Mouse (Mus musculus): ENCODE measurements at regions not wholly inside any gene's neighbourhood (a gene's known extent, or its start where the extent isn't known, plus 50 kb on each side); places are given as distances from the start of the nearest gene placed in this dataset.

DNA sequence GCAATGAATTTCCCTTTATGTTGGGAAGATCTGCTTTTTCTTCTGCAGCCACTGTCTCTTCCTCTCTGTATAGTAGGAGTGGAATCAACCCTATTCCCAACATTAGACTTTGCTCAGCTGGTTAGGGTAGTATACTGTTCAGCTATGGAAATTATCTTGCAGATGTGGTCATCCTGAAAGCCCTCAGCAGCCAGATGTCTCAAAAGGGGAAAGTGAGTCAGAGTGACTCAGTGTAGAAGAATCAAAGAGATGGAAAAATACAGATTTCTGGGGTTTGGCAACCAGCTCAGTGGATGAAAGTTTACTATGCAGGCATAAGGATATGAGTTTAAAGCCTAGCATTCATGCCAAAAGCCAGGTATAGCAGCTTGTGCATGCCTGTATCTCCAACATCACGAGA is 300.9 kb upstream of the Nmur2 start:
- no peak overlapping the region for H3K4me3 ChIP-seq
- no peak overlapping the region for H3K9ac ChIP-seq (replicated peaks)
- H3K27ac ChIP-seq (replicated peaks) = 0 out of 2 replicates have a peak overlapping the region, but pooled peaks have one; percentile 25
- no peaks in the 10 kb centered on the region for H3K9me3 ChIP-seq
- no peak for ATAC-seq (replicated peaks)
- no peaks in the 10 kb centered on the region for H3K4me1 ChIP-seq
- H3K4me2 ChIP-seq (replicated peaks) = no peak overlapping the region
- 74% methylated on average over 1 of the region's 1 CpGs for WGBS
- no peaks in the 10 kb centered on the region for H3K27me3 ChIP-seq
- H3K36me3 ChIP-seq = no peaks in the 10 kb centered on the region

DNA sequence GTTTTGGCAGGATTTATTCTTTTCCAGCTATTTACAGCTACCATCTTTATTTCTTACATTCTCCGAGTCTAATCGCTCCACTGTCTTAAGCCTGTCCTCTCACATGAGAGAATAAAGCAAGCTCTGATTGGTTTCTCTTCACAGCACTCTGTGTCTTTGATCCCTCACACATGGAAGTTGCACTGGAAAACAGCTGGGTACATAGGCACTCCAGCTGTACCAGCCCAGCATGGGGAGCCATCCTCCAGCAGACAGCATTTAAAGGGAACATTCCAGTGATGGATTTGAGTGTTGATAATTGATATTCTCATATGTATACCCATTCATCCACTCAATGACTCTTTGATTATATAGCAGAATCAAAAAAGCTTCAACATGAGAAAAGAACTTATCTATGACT is 300.2 kb upstream of the Nmur2 start:
- no peaks in the 10 kb centered on the region for H3K9me3 ChIP-seq
- no peaks in the 10 kb centered on the region for H3K36me3 ChIP-seq
- H3K27me3 ChIP-seq = no peaks in the 10 kb centered on the region
- no peak overlapping the region for H3K4me3 ChIP-seq
- 57% methylated on average over 2 of the region's 2 CpGs for WGBS
- H3K4me1 ChIP-seq = no peaks in the 10 kb centered on the region
- no peak overlapping the region for H3K4me2 ChIP-seq (replicated peaks)
- H3K27ac ChIP-seq (replicated peaks) = peak overlapping the region; percentile 8; the same call in 1 of the 2 replicates
- no peak overlapping the region for H3K9ac ChIP-seq (replicated peaks)
- ATAC-seq (replicated peaks) = no peak

DNA sequence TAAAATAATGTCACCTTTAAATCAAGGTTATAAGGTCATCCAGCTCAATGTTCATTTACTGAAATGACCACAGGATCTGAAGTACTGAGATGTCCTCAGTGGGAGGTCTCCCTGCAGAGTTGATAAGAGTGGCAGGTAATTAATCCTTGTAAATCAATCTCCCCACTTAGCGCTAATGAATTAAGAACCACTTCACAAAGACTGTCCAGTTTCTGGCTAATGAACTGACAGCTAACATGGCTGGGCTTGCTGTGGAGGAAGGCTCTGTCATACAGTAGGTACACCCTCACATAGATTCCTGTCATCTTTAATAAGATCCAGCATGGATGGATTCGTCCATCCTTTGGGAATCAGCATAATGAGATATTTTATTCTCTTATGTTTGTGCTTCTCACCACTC is 297.7 kb upstream of the Nmur2 start:
- Histone ChIP-seq H3K9me3 (no peaks in the 10 kb centered on the region), H3K27me3 (no peaks in the 10 kb centered on the region), H3K27ac (replicated peaks) (no peak overlapping the region), H3K4me1 (no peaks in the 10 kb centered on the region), H3K4me3 (no peak overlapping the region), H3K4me2 (replicated peaks) (no peak overlapping the region), H3K9ac (replicated peaks) (no peak overlapping the region), H3K36me3 (no peaks in the 10 kb centered on the region)
- WGBS = 61% methylated on average over 2 of the region's 2 CpGs
- ATAC-seq (replicated peaks) = no peak

DNA sequence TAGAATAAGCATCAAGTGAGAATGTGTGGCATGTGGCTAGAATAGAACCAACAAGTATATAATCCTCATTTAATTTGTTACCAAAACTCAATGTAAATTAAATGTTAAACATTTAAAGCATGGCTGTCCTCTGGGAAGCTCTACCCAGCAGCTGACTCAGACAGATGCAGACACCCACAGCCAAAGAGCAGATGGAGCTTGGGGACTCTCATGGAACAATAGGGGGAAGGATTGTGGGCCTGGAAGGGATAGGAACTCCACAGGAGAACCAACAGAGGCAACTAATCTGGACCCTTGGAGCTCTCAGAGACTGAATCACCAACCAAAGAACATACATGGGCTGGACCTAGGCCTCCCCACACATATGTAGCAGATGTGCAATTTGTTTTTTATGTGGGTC is 295.1 kb upstream of the Nmur2 start:
- no peak overlapping the region for H3K4me3 ChIP-seq
- H3K9me3 ChIP-seq = no peaks in the 10 kb centered on the region
- no peaks in the 10 kb centered on the region for H3K4me1 ChIP-seq
- H3K27me3 ChIP-seq = no peaks in the 10 kb centered on the region
- H3K4me2 ChIP-seq (replicated peaks) = no peak overlapping the region
- H3K9ac ChIP-seq (replicated peaks) = no peak overlapping the region
- H3K27ac ChIP-seq (replicated peaks) = no peak overlapping the region
- ATAC-seq (replicated peaks) = no peak
- H3K36me3 ChIP-seq = no peaks in the 10 kb centered on the region

- no peaks in the 10 kb centered on the region for H3K36me3 ChIP-seq
- no peak overlapping the region for H3K4me2 ChIP-seq (replicated peaks)
- H3K9me3 ChIP-seq = no peaks in the 10 kb centered on the region
- no peak overlapping the region for H3K4me3 ChIP-seq
- no peak overlapping the region for H3K9ac ChIP-seq (replicated peaks)
- ATAC-seq (replicated peaks) = no peak
- no peaks in the 10 kb centered on the region for H3K4me1 ChIP-seq
- H3K27me3 ChIP-seq = no peaks in the 10 kb centered on the region
- 91% methylated on average over 3 of the region's 3 CpGs for WGBS
- H3K27ac ChIP-seq (replicated peaks) = no peak overlapping the region
Observed at GRCm38 (mm10) chr11:56320293-56320692, 279.5 kb upstream of the Nmur2 start.

DNA sequence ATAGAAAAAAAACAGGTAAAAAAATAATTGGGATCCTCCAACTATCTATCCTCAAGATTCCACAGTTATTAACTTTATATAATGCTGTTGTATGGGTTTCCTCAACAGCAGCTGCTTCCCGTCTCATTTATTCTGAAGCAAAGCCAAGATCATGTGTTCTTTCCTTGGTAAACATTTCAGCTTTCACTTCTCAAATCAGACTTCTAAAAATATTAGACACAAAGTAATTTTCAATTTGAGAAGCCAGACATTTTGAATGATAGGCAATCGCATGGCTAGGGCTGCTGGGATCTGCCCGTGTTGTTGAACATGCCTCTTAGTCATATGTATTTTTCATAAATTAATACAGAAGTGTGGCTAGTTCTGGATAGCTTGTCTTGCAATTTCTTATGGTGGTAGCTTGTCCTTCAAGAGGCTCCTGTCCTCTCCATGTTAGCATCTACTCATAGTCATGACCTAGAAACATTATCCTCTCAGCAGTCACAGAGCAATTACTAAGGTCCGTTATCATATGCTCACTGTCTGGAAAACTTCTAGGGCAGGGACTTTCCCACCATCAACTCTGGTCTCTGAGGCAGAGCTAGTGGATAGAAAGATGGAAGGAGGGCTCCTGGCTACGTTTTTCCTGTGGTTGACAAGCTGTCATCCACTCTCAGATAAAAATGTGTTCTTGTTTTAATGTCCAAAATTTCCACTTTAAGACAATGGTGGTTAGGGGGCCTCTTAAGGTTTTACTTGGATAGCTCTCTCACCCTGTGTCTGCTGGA is 274.6 kb upstream of the Nmur2 start:
- Histone ChIP-seq H3K4me1 (no peaks in the 10 kb centered on the region), H3K36me3 (no peaks in the 10 kb centered on the region), H3K27ac (replicated peaks) (no peak overlapping the region), H3K9me3 (no peaks in the 10 kb centered on the region), H3K27me3 (no peaks in the 10 kb centered on the region), H3K9ac (replicated peaks) (no peak overlapping the region), H3K4me2 (replicated peaks) (no peak overlapping the region), H3K4me3 (no peak overlapping the region)
- WGBS = 79% methylated on average over 5 of the region's 5 CpGs
- no peak for ATAC-seq (replicated peaks)

DNA sequence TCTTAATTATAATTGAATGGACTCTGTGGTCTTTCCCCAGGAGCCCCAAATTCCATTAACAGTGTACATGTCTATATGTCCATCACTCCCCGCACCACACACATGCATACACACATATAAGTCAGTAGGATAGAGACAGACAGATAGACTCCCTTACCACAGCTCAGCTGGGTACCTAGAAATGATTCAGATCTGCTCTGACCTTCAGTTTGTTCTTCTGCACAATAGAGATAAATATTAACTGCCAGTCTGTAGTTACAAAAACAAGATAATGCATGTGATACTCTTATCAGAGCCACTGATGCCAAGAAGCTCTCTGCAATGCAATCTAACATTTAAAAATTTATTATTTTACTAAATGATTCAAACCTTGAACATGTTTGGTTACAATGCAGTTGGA is 268.7 kb upstream of the Nmur2 start:
- no peak overlapping the region for H3K9ac ChIP-seq (replicated peaks)
- no peaks in the 10 kb centered on the region for H3K4me1 ChIP-seq
- H3K27ac ChIP-seq (replicated peaks) = no peak overlapping the region
- no peak overlapping the region for H3K4me3 ChIP-seq
- no peak overlapping the region for H3K4me2 ChIP-seq (replicated peaks)
- H3K27me3 ChIP-seq = no peaks in the 10 kb centered on the region
- ATAC-seq (replicated peaks) = no peak
- H3K9me3 ChIP-seq = no peaks in the 10 kb centered on the region
- no peaks in the 10 kb centered on the region for H3K36me3 ChIP-seq
- 100% methylated on average over 1 of the region's 1 CpGs for WGBS

DNA sequence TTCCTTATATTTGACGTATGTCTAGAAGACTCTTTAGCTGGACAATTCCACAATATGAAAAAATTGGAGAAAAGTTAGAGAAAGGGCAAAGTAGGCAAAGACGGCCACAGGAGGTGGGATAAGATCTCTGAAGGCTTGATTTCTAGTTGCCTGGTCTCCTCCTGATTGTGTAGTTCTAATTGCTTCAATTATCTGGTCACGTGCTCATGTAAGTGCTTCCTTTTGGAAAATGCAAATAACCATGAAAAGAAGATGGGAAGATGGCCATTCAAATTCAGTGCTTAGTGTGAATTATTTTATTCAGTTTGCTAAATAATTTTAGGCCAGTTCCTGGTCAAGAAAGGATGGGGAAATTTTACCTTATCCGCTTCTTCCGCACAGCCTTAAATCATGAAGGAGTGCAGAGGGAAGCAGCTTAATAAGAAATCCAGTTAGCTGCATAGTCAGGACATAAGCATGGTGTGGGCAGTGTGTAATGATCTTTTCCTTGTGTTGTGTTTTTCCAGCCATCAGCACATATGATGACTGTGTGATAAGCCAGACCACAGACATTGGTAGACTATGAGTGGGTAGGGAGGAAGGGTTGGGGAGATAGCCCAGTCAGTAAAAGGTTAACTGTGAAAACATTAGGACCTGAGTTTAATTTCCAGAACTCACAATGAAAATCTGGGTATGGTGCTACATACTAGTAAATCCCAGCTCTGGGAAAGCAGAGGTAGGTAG is 267.7 kb upstream of the Nmur2 start:
- Histone ChIP-seq H3K9ac (replicated peaks) (no peak overlapping the region), H3K27me3 (no peaks in the 10 kb centered on the region), H3K36me3 (no peaks in the 10 kb centered on the region), H3K9me3 (no peaks in the 10 kb centered on the region), H3K27ac (replicated peaks) (no peak overlapping the region), H3K4me1 (no peaks in the 10 kb centered on the region), H3K4me3 (no peak overlapping the region), H3K4me2 (replicated peaks) (no peak overlapping the region)
- WGBS = 74% methylated on average over 5 of the region's 5 CpGs
- no peak for ATAC-seq (replicated peaks)

- no peak overlapping the region for H3K4me2 ChIP-seq (replicated peaks)
- H3K36me3 ChIP-seq = no peaks in the 10 kb centered on the region
- no peak overlapping the region for H3K9ac ChIP-seq (replicated peaks)
- no peaks in the 10 kb centered on the region for H3K4me1 ChIP-seq
- WGBS = 35% methylated on average over 3 of the region's 3 CpGs
- no peak for ATAC-seq (replicated peaks)
- H3K4me3 ChIP-seq = no peak overlapping the region
- H3K27ac ChIP-seq (replicated peaks) = no peak overlapping the region
- no peaks in the 10 kb centered on the region for H3K27me3 ChIP-seq
- no peaks in the 10 kb centered on the region for H3K9me3 ChIP-seq
Observed at GRCm38 (mm10) chr11:56307051-56307450, 266.2 kb upstream of the Nmur2 start.

- H3K27ac ChIP-seq (replicated peaks) = no peak overlapping the region
- ATAC-seq (replicated peaks) = 0 out of 2 replicates have a peak, but pooled peaks have one; percentile 32
Observed at GRCm38 (mm10) chr11:56290651-56291578, 250.1 kb upstream of the Nmur2 start.

DNA sequence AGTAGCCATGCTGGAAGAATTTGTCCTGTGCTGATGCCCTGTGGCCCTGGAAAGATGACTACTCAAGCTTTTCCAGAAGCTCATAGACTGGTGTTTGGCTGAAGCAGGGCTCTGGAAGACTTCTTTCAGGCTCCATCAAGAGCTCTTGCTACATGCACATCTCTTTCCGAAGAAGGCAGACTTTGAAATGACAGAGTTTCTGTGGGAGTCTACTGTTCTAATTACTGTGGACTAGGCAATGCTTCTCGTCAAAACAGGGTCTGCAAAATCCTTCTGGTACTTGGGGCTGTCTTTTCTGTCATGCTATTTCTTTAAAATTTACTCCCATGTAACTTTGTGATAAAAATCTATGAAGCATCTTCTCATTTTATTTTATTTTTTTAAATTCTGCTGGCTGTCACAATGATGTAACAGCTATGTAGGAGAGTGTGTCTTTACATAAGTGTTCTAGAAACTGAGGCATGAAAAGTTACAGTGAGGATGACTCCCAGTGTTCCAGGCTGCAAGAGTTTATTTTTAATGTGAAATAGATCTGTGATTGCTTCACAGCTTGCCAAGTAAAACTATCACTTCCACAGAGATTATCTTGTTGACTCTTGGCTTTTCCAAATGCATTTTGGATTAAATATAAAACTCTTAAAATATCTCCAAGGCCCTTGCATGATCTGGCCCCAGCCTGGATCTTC is 244.9 kb upstream of the Nmur2 start:
- Histone ChIP-seq H3K4me1 (0 out of 2 replicates have a peak, but pooled peaks cover 6% of the 10 kb centered on the region), H3K9me3 (no peaks in the 10 kb centered on the region), H3K27ac (replicated peaks) (no peak overlapping the region), H3K4me3 (no peak overlapping the region), H3K9ac (replicated peaks) (no peak overlapping the region), H3K4me2 (replicated peaks) (no peak overlapping the region), H3K36me3 (no peaks in the 10 kb centered on the region), H3K27me3 (no peaks in the 10 kb centered on the region)
- ATAC-seq (replicated peaks) = no peak
- WGBS = 78% methylated on average over 2 of the region's 2 CpGs

More at GRCm38 (mm10) chr11:56290651-56291578, 250.1 kb upstream of the Nmur2 start:
- 0 out of 2 replicates have a peak, but pooled peaks cover 4% of the 10 kb centered on the region for H3K4me1 ChIP-seq
- 68% methylated on average over 13 of the region's 13 CpGs for WGBS
- no peak overlapping the region for H3K9ac ChIP-seq (replicated peaks)
- H3K27me3 ChIP-seq = no peaks in the 10 kb centered on the region
- H3K36me3 ChIP-seq = no peaks in the 10 kb centered on the region
- no peak overlapping the region for H3K4me2 ChIP-seq (replicated peaks)
- H3K9me3 ChIP-seq = no peaks in the 10 kb centered on the region
- H3K4me3 ChIP-seq = no peak overlapping the region
